Mouse (Mus musculus) embryo, embryonic 11.5 days (tissue): ENCODE data around the gene Glp1r.
A peak's percentile ranks its signal among the peaks of the same experiment; 100 is the strongest.

Experiments
- DNase-seq: peaks from one replicate; pipeline ENCODE4 v3.0.0-alpha.2; 2012; ENCODE audit warnings: low read depth, low spot score

The Glp1r gene

GRCm38 (mm10) chr17:30901627-30902026 lies at the start of gene Glp1r:
Gene Glp1r, plus strand, starts transcription at chr17:30901817.
- no peak for DNase-seq

DNA sequence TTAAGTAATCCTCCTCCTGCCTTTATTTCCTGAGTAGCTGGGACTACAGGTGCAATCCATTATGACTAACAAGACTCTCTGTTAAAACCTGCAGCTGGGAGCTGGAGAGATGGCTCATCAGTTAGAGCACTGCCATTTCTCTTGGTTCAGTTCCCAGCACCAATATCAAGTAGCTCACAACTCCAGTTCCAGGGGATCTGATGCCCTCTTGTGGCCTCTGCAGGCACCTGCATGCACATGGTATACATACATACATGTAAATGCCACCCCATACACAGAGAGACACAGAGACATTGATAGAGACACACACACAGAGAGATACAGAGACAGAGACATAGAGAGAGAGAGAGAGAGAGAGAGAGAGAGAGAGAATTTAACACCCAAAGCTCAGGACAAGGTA lies 49.3 kb upstream of the Glp1r start:
- no peak for DNase-seq

- DNase-seq: no peak
Observed at GRCm38 (mm10) chr17:30857347-30857746, 44.3 kb upstream of the Glp1r start.

GRCm38 (mm10) chr17:30858586-30859259 lies 42.9 kb upstream of the Glp1r start:
- DNase-seq: no peak

GRCm38 (mm10) chr17:30859989-30860585 lies 41.5 kb upstream of the Glp1r start:
- no peak for DNase-seq

- no peak for DNase-seq
Observed at GRCm38 (mm10) chr17:30860606-30861005, 41.0 kb upstream of the Glp1r start.

DNA sequence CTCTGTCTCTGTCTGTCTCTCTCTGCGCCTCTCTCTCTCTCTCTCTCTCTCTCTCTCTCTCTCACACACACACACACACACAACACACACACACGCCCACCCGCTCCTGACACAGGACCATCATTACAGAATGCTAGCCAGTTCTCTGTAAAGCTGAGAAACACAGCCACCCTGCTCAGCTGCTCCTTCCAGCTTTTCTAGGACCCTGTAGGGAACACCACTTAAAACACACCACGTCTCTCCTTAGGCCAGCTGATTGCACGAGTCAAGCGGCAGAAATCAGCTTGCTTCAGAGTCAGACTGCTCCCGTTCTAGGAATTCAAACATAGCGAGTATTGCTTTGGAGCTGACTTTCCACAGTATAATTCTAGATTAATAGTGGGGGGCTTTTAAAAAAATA lies 35.3 kb upstream of the Glp1r start:
- no peak for DNase-seq

GRCm38 (mm10) chr17:30866966-30867365 lies 34.7 kb upstream of the Glp1r start:
- no peak for DNase-seq

DNA sequence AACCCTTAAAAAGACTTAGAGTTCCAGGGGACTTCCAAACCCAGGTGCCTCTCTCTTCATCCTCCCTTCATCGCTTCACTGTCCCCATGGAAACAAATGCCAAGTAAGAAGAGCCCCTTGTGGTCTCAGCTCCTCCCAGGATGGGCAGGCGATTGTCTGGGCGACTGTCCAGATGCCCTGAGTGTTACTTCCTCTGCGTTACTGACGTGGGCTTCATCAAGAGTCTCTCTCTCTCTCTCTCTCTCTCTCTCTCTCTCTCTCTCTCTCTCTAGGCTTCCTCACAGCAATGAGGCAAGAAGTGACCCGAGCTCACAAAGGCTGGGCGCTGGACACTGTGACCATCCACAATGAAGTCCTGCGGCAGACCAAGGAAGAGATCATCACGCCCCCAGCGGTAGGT lies 30.6 kb upstream of the Glp1r start:
- DNase-seq: no peak

- no peak for DNase-seq
Observed at GRCm38 (mm10) chr17:30874276-30874675, 27.3 kb upstream of the Glp1r start.

DNA sequence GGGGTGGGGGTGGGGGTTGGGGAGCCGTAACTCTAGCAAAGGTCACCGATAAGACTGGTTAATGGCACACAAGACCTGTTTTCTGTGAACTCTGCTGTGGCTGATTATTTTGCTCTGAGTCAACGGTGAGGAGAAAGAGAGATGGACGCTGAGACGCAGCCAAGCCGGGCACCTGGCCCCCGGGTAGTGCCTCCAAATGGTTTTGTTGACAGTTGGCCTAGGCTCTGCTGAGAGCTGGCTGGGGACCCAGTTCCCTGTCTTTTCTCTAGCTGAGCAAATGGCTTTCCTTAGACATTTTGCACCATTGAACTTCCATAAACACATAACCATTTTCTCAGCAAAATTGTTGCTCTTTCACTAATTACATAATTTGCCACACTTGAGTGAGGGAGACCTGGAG lies 24.2 kb upstream of the Glp1r start:
- no peak for DNase-seq

GRCm38 (mm10) chr17:30878626-30879025 lies 23.0 kb upstream of the Glp1r start:
- DNase-seq: no peak

GRCm38 (mm10) chr17:30880391-30880790 lies 21.2 kb upstream of the Glp1r start:
- no peak for DNase-seq

DNA sequence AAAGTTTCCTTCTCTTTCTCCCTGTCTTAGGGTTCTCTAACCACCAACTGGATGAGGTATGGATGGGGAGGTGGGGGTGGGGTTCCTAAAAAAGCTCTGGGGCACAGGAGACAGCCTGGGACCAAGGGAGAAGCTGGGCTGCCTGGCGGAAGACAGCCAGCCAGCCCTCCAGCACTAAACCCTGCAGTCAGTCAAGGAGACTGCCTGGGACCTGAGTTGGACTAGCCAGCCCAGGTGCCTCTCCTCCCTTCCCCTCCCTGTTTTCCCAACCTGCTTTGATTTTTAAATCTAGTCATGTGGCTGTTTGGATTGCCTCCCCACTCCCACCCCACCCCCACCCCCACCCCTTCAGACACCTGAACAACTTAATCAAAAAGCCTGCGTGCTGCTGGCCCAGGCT lies 20.6 kb upstream of the Glp1r start:
- DNase-seq: no peak

GRCm38 (mm10) chr17:30882206-30882605 lies 19.4 kb upstream of the Glp1r start:
- no peak for DNase-seq

- no peak for DNase-seq
Observed at GRCm38 (mm10) chr17:30883534-30883933, 18.1 kb upstream of the Glp1r start.

DNA sequence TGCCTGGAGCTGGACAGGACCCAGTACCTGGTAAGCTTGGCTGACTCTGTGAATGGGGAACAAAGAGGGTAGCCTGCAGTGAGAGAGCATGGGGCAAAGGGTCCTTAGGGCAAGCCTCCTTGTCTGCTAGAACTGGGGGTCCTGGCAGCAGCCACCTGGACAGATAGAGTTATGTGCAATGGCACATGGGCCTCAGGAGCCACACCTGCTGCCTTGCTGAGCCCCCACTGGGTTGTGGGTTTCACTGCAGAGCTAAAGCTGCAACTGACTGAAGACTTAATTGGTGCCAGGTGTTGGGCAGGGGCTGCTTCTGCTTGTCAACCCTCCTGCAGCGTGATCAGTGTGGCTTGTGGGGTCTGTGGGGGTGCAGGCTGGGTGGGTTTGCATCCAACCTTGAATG lies 9.5 kb upstream of the Glp1r start:
- DNase-seq: peak; percentile 46

GRCm38 (mm10) chr17:30892730-30893129 lies 8.9 kb upstream of the Glp1r start:
- DNase-seq: no peak

DNA sequence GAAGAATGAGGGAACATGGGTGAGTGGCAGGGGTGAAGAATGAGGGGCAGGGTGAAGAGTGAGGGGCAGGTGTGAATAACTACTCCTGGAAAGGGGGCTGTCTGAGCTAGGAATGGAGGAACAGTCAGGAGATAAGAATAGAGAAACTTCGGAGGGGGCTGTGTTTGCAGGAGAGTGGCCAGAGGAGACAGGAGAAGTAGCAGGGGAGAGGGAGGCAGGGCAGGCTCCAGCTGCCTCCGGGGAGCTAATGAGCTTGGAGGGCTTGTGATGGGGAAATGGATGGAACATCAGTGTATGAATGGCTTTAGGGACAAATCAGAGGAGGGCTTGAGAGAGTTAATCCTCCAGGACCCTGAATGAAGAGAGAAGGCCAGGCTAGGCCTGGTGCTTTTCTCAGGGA lies 4.5 kb upstream of the Glp1r start:
- DNase-seq: no peak

GRCm38 (mm10) chr17:30904096-30904495 lies 2.5 kb downstream of the Glp1r start:
- DNase-seq: no peak

- DNase-seq: no peak
Observed at GRCm38 (mm10) chr17:30907577-30907976, 6.0 kb downstream of the Glp1r start.

DNA sequence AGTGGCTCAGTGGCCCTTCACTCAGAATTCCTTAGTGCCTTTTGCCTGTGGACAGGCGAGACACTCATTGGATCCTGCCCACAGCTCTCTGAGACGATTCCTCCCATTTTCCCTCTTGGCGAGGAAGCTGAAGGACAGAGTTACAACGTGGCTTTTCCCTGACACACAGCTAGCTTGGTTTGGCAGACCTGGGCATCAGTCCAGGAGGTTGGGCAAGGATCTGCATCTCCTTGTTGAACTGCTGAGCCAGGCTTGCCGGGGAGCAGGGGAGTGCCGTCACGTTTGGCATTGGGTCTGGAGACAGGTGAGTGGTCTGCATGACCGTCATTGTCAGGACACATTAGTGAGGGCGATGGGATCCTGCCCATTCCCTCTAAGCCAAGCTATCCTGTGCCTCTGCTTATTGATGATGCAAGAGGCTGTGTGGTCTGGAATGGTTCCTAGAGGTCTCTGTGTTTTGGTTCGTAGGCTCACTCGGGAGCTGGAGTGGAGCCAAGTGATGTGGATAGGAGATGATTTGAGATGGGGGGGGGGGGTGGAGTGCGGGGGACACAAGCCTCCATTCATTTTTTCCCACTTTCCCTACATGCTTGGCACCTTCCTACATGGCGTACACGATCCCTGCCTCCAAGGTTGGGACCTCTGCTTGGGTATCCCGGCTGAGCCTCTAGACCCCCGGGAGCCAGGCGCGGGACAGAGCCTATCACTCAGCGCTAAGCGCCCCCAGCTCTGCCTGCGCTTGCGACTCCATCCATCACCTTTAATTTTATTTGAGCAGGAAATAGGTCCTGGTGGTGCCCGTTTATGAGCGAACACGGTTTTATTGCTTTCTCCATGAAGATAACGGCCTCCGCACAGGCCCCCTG lies 9.5 kb downstream of the Glp1r start:
- no peak for DNase-seq

DNA sequence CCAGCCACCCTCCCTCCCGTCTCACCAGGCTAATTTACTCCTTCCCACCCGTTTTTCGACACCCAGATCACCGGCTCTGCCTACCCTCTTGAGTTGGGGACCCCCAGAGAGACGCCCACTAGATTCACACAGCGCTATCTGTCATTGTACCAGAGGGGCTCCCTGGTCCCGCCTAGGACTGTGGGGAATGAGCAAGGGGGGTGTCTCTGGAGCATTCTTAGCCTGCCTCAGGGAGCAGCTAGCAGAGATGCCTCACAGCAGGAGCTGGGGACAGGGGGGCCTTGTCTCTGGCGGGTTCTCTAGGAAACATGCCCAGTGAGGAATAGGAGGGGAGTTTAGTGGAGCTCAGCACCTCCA lies 10.1 kb downstream of the Glp1r start:
- DNase-seq: no peak
